Mouse (Mus musculus) lung, embryonic 15.5 days (tissue): ENCODE measurements at regions not wholly inside any gene's neighbourhood (a gene's known extent, or its start where the extent isn't known, plus 50 kb on each side); places are given as distances from the start of the nearest gene placed in this dataset.

Source experiments
- ATAC-seq: fragments of 200-750 bp; cut with Nextera tagmentation; 2 replicates; pipeline ENCODE4 v1.8.0; 2017; ENCODE audit warnings: moderate number of reproducible peaks, borderline replicate concordance; ENCODE audit not compliant: low FRiP score, low TSS enrichment; ENCODE audit errors: extremely low read depth
- H3K27ac ChIP-seq: fragments of 300-500 bp; sonication (generic); 2 replicates; pipeline ENCODE4 v1.5.1; 2015; ENCODE audit warnings: moderate library complexity, mild to moderate bottlenecking, inconsistent platforms
- H3K27me3 ChIP-seq: fragments of 300-500 bp; sonication (generic); 2 replicates; pipeline ENCODE4 v1.6.1; 2015; ENCODE audit warnings: inconsistent platforms
- H3K36me3 ChIP-seq: fragments of 300-500 bp; sonication (generic); 2 replicates; pipeline ENCODE4 v1.6.1; 2015; ENCODE audit warnings: inconsistent platforms
- H3K4me1 ChIP-seq: fragments of 300-500 bp; sonication (generic); 2 replicates; pipeline ENCODE4 v1.6.1; 2015; ENCODE audit warnings: inconsistent platforms
- H3K4me2 ChIP-seq: fragments of 300-500 bp; sonication (generic); 2 replicates; pipeline ENCODE4 v1.6.1; 2015; ENCODE audit warnings: inconsistent platforms, mild to moderate bottlenecking, moderate library complexity
- H3K4me3 ChIP-seq: fragments of 300-500 bp; sonication (generic); 2 replicates; pipeline ENCODE4 v1.5.1; 2015; ENCODE audit warnings: mild to moderate bottlenecking, inconsistent platforms
- H3K9ac ChIP-seq: fragments of 300-500 bp; sonication (generic); 2 replicates; pipeline ENCODE4 v1.6.1; 2015; ENCODE audit warnings: inconsistent platforms
- H3K9me3 ChIP-seq: fragments of 300-500 bp; sonication (generic); 2 replicates; pipeline ENCODE4 v1.6.1; 2016; ENCODE audit warnings: inconsistent platforms
- WGBS: fragments of 180-500 bp; shearing (Covaris S2); methylation state at CpG from one replicate; pipeline ENCODE4 v1.1.7; 2015; 5-methylcytosine and 5-hydroxymethylcytosine counted together

GRCm38 (mm10) chr7:130047293-130048034 is 455.8 kb downstream of the Wdr11 start:
- Histone ChIP-seq H3K27me3 (no peaks in the 10 kb centered on the region), H3K4me2 (no peak overlapping the region), H3K4me1 (peaks cover 34% of the 10 kb centered on the region), H3K9ac (no peak overlapping the region), H3K36me3 (no peaks in the 10 kb centered on the region), H3K27ac (no peak overlapping the region), H3K9me3 (no peaks in the 10 kb centered on the region), H3K4me3 (no peak overlapping the region)
- WGBS, result 73% methylated on average over 11 of the region's 11 CpGs
- ATAC-seq, result no peak

GRCm38 (mm10) chr7:130048106-130048772 is 456.6 kb downstream of the Wdr11 start:
- Histone ChIP-seq H3K9me3 (no peaks in the 10 kb centered on the region), H3K27ac (no peak overlapping the region), H3K4me1 (peaks cover 26% of the 10 kb centered on the region), H3K27me3 (no peaks in the 10 kb centered on the region), H3K36me3 (no peaks in the 10 kb centered on the region), H3K4me2 (no peak overlapping the region), H3K9ac (no peak overlapping the region), H3K4me3 (no peak overlapping the region)
- WGBS, result 65% methylated on average over 6 of the region's 6 CpGs
- ATAC-seq, result no peak

- no peaks in the 10 kb centered on the region for H3K36me3 ChIP-seq
- peaks cover 14% of the 10 kb centered on the region for H3K4me1 ChIP-seq
- no peak overlapping the region for H3K4me3 ChIP-seq
- WGBS, result 79% methylated on average over 2 of the region's 2 CpGs
- no peaks in the 10 kb centered on the region for H3K27me3 ChIP-seq
- ATAC-seq, result no peak
- no peak overlapping the region for H3K27ac ChIP-seq
- H3K9ac ChIP-seq, result no peak overlapping the region
- no peak overlapping the region for H3K4me2 ChIP-seq
- H3K9me3 ChIP-seq, result no peaks in the 10 kb centered on the region
These were observed 457.8 kb downstream of the Wdr11 start for GRCm38 (mm10) chr7:130049461-130049860.

GRCm38 (mm10) chr7:130050120-130050519 is 458.5 kb downstream of the Wdr11 start:
- H3K27me3 ChIP-seq, result no peaks in the 10 kb centered on the region
- no peak overlapping the region for H3K9ac ChIP-seq
- 13% methylated on average over 2 of the region's 2 CpGs for WGBS
- no peaks in the 10 kb centered on the region for H3K36me3 ChIP-seq
- no peaks in the 10 kb centered on the region for H3K9me3 ChIP-seq
- peaks cover 8% of the 10 kb centered on the region for H3K4me1 ChIP-seq
- H3K4me3 ChIP-seq, result no peak overlapping the region
- H3K27ac ChIP-seq, result no peak overlapping the region
- ATAC-seq, result no peak
- no peak overlapping the region for H3K4me2 ChIP-seq

GRCm38 (mm10) chr7:130052376-130052775 is 460.7 kb downstream of the Wdr11 start:
- Histone ChIP-seq H3K4me2 (no peak overlapping the region), H3K27me3 (no peaks in the 10 kb centered on the region), H3K9ac (no peak overlapping the region), H3K27ac (no peak overlapping the region), H3K4me3 (no peak overlapping the region), H3K36me3 (no peaks in the 10 kb centered on the region), H3K4me1 (no peaks in the 10 kb centered on the region), H3K9me3 (no peaks in the 10 kb centered on the region)
- WGBS, result 84% methylated on average over 5 of the region's 5 CpGs
- no peak for ATAC-seq

- H3K4me3 ChIP-seq, result no peak overlapping the region
- H3K36me3 ChIP-seq, result no peaks in the 10 kb centered on the region
- no peak overlapping the region for H3K27ac ChIP-seq
- 77% methylated on average over 6 of the region's 6 CpGs for WGBS
- no peak overlapping the region for H3K4me2 ChIP-seq
- no peak for ATAC-seq
- no peaks in the 10 kb centered on the region for H3K27me3 ChIP-seq
- peaks cover 15% of the 10 kb centered on the region; the same call in 1 of the 2 replicates for H3K4me1 ChIP-seq
- H3K9me3 ChIP-seq, result no peaks in the 10 kb centered on the region
- no peak overlapping the region for H3K9ac ChIP-seq
These were observed 462.5 kb downstream of the Ate1 start for GRCm38 (mm10) chr7:130057708-130058107.

GRCm38 (mm10) chr7:130058267-130058666 is 461.9 kb downstream of the Ate1 start:
- no peak overlapping the region for H3K27ac ChIP-seq
- no peak for ATAC-seq

GRCm38 (mm10) chr7:130059684-130060607 is 460.2 kb downstream of the Ate1 start:
- no peak for ATAC-seq
- no peaks in the 10 kb centered on the region for H3K36me3 ChIP-seq
- no peak overlapping the region for H3K4me2 ChIP-seq
- 48% methylated on average over 15 of the region's 15 CpGs for WGBS
- no peak overlapping the region for H3K9ac ChIP-seq
- H3K27me3 ChIP-seq, result no peaks in the 10 kb centered on the region
- H3K4me3 ChIP-seq, result no peak overlapping the region
- no peaks in the 10 kb centered on the region for H3K9me3 ChIP-seq
- peaks cover 21% of the 10 kb centered on the region; the same call in 1 of the 2 replicates for H3K4me1 ChIP-seq
- H3K27ac ChIP-seq, result peak overlapping the region; percentile 8; the same call in 1 of the 2 replicates

More at GRCm38 (mm10) chr7:130058267-130058666, 461.9 kb downstream of the Ate1 start:
- Histone ChIP-seq H3K4me3 (no peak overlapping the region), H3K9ac (no peak overlapping the region), H3K4me1 (peaks cover 15% of the 10 kb centered on the region; the same call in 1 of the 2 replicates), H3K36me3 (no peaks in the 10 kb centered on the region), H3K9me3 (no peaks in the 10 kb centered on the region), H3K27me3 (no peaks in the 10 kb centered on the region), H3K4me2 (no peak overlapping the region)
- WGBS, result 75% methylated on average over 12 of the region's 12 CpGs

- 20% methylated on average over 7 of the region's 7 CpGs for WGBS
These were observed 455.7 kb downstream of the Ate1 start for GRCm38 (mm10) chr7:130064500-130064899.

GRCm38 (mm10) chr7:130068316-130068715 is 451.9 kb downstream of the Ate1 start:
- H3K9me3 ChIP-seq, result no peaks in the 10 kb centered on the region
- 44% methylated on average over 3 of the region's 3 CpGs for WGBS
- H3K4me2 ChIP-seq, result no peak overlapping the region
- no peaks in the 10 kb centered on the region for H3K36me3 ChIP-seq
- no peak overlapping the region for H3K27ac ChIP-seq
- no peaks in the 10 kb centered on the region for H3K27me3 ChIP-seq
- H3K9ac ChIP-seq, result no peak overlapping the region
- peaks cover 22% of the 10 kb centered on the region for H3K4me1 ChIP-seq
- H3K4me3 ChIP-seq, result no peak overlapping the region
- no peak for ATAC-seq

More at GRCm38 (mm10) chr7:130064500-130064899, 455.7 kb downstream of the Ate1 start:
- Histone ChIP-seq H3K9ac (no peak overlapping the region), H3K9me3 (no peaks in the 10 kb centered on the region), H3K4me2 (no peak overlapping the region), H3K27me3 (no peaks in the 10 kb centered on the region), H3K4me1 (peaks cover 25% of the 10 kb centered on the region; the same call in 1 of the 2 replicates), H3K27ac (no peak overlapping the region), H3K4me3 (no peak overlapping the region), H3K36me3 (no peaks in the 10 kb centered on the region)
- ATAC-seq, result peak; percentile 27; the same call in 1 of the 2 replicates

- WGBS, result 10% methylated on average over 11 of the region's 11 CpGs
- peak; percentile 68; the same call in 1 of the 2 replicates for ATAC-seq
- H3K27ac ChIP-seq, result peak overlapping the region; percentile 88
- H3K4me1 ChIP-seq, result peaks cover 22% of the 10 kb centered on the region
- no peaks in the 10 kb centered on the region for H3K36me3 ChIP-seq
- peak overlapping the region; percentile 17; the same call in 1 of the 2 replicates for H3K9ac ChIP-seq
- peak overlapping the region; percentile 65 for H3K4me2 ChIP-seq
- H3K9me3 ChIP-seq, result no peaks in the 10 kb centered on the region
- H3K4me3 ChIP-seq, result peak overlapping the region; percentile 30
- no peaks in the 10 kb centered on the region for H3K27me3 ChIP-seq
These were observed 446.8 kb downstream of the Ate1 start for GRCm38 (mm10) chr7:130073388-130073787.
